Mouse (Mus musculus) neutrophil, adult 83 days (primary cell): Measurements from ENCODE around the gene Creb1. TPM values are rescaled to one million over a fixed set of nuclear protein-coding genes. Genes with fewer than 3 reads are reported as not detected.

Experiments used
- total RNA-seq, 2 experiments: library from RNA; stranded (reverse); gene quantifications; one replicate each; pipeline ENCODE4 v1.2.4; 2023

Creb1 gene
- 10 to 100 TPM; 67.0 to 82.0 TPM for total RNA-seq

GRCm38 (mm10) chr1:64532589-64533470 is at the start of gene Creb1:
Gene Creb1 (plus strand): TSS chr1:64532645.

DNA sequence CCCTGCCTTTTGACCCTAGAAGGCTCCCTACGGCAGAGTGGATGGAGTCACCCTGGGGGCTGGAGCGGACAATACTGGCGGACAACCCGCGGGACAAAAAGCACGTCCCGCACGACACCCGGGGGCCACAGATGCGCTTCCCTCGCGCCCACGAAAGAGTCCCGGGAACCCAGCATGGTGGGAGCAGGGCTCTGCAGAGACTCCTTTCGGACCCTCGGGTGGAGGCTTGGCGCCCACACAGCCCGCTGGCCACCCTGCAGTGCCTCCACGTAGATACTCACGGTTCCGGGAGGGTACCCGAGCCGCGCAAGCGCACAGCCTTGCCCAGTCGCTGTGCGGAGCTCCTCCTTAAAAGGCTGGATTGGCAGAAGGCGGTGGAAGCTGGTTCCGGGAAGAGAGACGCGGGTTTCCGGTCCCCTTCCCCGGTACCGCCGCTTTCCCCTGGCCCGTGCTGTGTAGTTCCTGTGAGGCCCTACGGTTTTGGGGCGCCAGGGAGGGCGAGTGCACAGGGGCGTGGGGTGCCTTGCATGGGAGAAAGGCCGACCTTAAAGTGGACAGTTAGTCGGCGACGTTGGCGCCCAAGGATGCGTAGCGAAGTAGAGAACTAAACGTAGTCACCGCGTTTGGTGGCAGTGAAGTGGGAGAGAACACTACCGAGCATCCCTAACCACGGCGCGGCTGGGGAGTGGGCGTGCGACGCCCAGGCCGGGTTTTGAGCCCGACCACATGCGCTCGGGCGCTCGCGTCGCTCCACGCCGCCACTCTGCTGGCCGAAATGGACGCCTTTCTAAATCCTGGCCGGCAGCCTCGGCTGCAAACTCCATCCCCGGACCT is 84.7 kb downstream of the Creb1 start, which contains the start of gene Mettl21a:
TSS of gene Mettl21a (minus strand) at position 362 of the 834 bp plus-strand sequence.

Other genes with a start within 250 kb of the Creb1 start
- 1 to 10 TPM; 3.8 to 5.3 TPM for gene Mettl21a, start 84.6 kb downstream of the Creb1 start, total RNA-seq
- gene Ccnyl1, start 157.8 kb downstream of the Creb1 start, total RNA-seq, result 1 to 10 TPM; 5.2 to 6.3 TPM
- 1 to 10 TPM; 2.8 to 3.0 TPM for gene Fzd5, start 205.1 kb downstream of the Creb1 start, total RNA-seq